Mouse (Mus musculus) right cerebral cortex, postnatal 14 days (tissue): Measurements from ENCODE around the gene Acyp2.
A peak's percentile ranks its signal among the peaks of the same experiment; 100 is the strongest.

Experiments
- DNase-seq: peaks from one replicate; pipeline ENCODE4 v3.0.0; 2022

Gene Acyp2

DNA sequence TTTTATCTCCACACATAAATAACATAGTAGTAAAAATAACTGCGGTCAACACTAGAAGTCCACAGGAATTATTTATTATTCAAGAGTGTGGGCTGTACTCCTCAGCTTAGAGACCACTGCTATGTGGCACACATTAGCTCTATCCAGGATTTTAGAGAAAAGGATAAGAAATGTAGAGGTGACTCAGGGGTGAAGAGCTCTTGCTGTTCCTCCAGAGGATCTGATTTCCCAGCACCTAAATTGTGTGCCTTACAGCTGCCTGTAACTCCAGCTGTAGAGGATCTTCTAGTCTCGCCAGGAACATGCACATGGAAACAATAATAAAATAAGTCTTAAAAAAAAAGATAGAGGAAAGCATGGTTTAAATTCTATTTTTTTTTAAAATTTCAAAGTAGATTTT is 70.5 kb downstream of the Acyp2 start:
- no peak for DNase-seq

DNA sequence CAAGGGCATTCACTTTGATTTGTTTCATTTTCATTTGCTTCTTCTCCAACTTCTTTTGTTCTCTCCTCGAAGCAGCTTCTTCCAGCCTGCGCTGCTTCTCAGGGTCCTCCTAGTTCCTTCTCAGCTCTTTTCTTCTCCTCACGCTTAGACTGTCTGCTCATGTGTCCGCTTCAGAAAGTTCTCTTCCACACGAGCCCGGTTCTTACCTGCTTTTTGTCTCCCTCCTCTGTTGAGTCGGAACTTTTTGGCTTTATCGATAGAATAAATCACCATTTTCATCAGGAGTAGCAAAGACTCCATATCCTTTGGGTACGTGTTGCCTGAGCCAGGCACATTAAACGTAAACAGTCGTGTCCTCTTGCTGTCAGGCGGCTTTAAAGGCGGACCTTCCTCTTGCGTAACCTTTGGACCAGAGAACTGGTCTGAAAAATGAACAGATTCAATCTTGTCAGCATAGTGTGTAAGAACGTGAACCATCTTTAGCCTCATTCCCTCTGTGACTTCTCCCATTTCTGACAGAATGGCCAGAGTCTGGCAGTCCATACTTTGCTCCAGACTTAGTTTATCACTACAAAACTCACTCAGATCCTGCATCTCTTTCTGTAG is 76.5 kb downstream of the Acyp2 start:
- no peak for DNase-seq

DNA sequence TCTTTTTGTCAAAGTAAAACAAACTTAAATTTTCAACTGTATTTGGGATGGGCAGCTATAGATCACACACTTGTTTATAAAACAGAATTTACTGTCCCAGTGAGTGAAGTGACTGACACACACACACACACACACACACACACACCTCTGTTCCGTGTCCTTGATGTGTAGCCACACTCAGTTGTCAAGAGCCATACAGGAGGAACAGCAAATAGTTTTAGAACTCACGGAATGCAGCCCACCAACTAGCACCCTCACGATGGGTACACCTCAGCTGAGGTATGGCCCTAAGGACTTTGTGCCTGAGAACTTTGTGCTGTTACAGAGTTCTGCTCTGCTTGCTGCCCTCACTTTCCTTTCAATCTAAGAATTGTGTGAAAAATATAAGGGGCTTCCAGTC is 78.8 kb downstream of the Acyp2 start:
- no peak for DNase-seq

DNA sequence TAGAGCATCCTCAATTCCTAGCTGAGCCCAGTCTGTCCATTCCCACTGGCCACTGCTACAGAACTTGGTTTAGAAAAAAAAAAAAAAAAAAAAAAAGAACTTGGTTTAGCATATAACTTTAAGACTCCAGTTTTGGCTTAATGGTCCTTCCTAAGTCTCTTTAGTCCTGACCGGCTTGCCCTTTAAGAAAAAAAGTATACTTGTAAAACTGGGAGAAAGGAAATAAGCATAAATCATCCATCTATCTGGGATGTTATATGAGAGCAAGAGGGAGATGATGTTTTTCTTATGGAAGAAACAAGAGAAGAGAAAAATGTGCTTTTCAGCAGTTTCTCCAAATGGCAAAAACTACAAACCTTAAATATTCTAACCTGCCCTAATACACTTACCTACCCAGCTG is 89.2 kb downstream of the Acyp2 start:
- DNase-seq: no peak

DNA sequence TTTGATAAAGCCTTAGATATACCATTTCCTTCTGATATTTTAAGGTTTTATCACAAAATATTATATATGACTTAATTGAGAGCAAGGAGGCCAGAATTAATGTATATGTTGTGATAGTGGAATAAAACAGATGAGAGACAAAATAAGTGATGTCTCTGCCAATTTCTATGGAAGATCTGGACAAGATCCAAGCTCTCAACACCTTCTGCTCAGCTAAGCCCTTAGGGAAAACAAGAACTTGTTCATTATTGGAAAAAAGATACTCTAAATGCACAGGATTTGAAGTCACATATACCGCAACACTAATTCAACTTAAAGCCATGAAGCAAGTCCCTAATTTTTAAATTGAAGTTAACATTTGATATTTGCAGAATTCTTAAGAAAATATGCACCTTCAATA is 96.0 kb downstream of the Acyp2 start:
- DNase-seq: no peak

DNA sequence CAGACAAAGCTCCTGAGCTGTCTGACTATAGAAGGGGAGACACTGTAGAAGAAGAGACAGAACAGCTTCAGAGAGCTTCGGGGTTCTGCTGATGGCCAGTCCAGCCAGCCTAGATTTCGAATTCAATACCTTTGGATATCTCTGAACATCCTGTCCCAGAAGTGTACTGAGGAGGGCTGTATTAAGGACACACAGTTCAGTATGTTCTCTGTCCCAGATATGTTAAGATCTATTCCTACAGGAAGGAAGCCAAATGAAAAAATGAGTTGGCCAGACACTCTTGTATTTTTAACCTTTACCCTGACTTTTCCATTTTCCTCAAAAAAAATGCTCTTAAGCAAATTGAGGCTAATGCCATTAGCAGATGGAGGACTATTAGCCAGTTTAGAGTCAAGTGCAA is 132.3 kb downstream of the Acyp2 start:
- DNase-seq: no peak

DNA sequence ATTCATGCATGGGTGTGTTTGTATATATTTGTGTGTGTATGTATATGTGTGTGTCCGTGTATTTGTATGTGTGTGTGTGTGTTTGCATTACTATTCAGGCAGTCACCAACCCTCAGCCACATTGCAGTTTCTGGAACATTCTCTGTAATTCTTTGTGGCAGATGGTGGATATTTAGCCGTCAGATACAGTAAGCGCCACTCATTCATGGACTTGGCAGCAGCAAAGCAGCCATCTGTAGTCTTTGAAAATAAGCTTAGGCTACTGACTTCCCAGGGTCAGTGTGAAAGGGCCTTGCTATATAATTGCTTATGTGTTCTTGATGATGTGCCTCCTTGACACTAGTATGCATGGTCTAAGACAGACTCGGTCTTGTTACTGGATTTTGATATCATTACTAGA is 141.2 kb downstream of the Acyp2 start:
- DNase-seq: no peak

DNA sequence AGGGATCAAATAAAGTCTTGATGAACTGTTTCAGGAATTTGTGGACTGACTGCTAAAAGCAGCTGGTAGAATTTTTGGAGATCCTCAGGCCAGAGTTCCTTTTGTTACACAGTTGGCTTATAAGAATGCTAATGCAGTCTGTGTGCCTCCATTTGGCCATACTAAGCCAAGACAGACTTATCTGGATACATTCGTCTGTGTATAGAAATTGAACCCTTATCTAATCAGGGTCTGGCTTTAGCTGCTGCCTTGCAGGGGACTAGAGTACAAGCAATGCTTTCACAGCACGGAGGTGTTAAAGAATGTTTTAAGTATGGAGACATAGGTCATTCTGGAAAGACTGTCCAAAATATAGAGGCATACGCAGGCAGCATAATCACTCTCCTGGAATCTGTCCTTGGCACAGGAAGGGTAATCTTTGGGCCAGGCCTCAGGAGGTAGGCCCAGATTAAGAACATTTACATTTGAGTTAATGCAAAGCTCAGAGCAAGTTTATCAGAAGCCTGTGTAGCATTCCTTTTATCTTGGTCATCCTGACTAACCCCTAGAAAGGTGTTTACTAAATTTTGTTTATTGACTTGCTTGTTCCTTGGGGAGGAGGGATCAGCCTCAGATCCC is 150.5 kb downstream of the Acyp2 start:
- DNase-seq: no peak

DNA sequence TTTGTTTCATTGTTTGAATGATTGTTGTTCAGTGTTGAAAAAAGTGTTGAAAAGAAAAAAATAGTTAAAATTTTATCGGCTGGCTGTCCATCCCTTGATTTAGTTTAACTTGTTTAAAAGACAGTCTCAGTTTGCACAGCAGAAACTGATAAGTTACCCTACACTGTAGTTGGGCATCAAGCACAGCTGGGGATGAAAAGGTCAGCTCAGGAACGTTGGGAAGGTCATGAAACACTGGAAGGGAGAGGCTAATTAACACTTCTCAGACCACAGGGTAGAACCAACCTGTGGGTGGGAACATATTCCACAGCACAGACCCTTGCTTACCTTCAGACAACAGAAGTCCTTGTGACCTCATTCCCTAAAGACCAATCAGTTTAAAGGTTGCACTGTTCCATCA is 152.2 kb downstream of the Acyp2 start:
- DNase-seq: no peak

DNA sequence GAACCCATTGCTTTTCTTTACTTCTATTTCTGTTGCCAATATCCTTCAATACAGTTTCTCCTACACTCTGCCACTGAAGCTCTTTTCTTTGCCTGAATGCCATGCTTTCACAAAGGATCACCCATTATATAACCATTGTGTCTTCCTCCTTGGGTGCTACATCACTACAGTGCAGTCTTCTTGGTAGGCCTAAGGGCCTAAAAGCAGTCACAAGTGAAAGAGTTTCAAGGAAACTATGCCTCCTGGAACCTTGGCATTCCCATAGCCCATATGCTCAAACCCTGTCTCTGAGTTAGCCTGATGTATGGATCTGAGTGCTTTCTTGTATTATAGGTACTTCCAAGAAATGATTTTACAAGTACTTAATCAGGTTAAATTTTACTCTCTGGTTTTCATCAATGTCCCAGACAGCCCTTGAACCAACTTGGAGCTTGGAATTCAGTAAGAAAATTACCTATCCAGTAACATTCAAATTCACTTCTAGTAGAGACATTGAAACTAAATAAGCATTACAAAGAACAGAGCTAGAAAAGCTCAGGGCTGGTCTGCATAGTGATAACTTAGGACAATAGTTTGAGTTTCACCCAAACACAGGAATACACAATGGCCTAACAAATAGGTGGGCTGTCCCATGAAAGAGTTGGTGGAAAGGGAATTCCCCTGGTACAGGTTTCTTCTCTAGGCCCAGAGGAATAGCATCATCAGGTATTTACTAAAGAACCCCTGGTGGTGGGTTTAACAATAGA is 157.7 kb downstream of the Acyp2 start:
- DNase-seq: no peak

DNA sequence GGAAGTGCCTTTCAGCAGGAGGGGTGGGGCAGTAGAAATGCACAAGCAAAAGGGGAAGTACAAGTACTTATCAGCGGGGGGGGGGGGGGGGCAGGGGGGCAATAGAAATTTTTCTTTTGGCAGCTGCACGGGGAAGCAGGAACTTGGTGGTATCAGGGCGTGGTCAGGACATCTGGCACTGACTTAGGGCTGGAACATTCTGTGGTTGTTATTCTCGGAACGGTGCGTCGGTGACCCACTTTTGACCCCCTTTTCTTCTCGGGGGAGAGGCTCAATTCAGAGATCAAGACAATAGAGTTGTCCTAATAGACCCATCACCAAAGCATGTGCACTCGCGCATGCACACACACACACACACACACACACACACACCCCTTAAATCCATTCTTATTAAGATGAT is 161.2 kb downstream of the Acyp2 start:
- no peak for DNase-seq

DNA sequence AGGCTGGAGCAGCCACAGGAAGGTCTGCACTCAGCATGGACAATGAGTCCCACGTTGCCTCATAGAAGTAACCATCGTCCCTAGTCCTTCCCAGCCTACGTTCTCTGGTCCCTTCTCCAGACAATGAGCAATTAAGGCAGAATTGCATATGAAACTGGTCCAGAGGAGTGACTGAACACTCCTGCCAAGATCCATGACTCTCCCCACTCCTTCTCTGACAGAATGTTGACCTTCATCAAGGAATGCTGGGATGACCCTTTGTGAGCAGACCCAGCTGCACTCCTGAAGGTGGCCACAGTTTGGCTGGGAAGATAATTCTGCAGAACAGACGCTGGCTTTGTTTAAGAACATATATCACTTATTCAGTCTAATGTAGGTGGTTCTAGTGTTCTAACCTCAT is 166.1 kb downstream of the Acyp2 start:
- DNase-seq: no peak

DNA sequence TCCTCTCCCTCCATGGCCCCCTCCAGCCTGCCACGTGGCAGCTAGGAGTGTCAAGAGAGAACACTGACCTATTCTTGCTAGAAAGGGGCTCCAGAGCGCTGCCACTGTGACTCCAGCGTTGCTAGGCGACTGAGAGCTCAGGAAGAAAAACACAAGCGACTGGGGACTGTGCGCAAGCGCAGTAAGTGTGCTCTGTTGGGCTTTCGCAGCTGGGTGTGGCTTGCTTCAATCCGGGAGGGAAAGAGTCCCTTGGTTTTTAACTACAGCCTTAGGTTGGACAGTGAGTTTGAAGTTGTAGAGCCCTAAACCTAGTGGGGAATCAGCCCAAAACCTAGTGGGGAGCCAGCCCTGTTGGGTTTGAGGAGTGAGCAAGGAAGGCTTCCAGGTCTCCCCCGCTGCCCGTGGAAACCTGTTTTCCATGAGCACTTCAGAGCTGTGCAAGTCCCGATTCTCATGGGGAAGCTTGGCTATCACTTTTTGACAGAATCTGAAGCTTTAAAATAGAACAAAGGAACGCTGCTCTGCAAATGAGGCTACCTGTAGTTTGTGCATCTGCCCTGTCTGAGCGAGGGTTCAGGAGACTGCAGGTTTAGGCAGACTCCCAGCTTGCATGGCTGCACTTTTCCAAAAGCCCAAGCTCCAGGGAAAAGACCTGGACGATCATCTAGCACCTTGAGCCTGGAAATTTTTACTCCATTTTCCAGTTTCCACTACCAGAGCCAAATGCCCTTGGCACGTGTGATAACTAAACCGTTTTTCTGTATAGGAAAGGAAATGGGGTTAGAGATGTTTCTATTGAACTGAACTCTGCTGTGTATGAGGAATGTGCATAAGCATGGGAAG is 177.4 kb downstream of the Acyp2 start, which contains the start of gene 4930505A04Rik:
Gene 4930505A04Rik (minus strand): TSS at position 77 of the 843 bp plus-strand sequence.
- peak; percentile 85 for DNase-seq

DNA sequence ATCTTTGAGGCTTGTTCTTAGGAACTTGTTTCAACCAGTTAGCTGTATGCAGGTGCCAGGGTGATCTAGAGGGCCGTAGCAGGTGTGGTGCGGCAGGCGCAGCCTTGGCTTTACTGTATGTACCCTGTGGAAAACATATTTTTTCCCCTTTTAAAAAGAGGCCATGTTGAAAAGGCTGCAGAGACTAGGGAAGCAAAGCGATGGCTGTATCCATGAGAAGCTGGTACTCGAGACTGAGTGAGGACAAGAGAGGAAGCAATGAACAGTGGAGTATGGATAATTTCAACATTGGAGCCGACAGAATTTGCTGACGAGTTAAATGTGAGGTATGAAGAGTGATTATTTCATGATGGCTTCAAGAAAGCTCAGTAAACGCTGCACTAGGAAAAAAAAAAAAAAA is 178.2 kb downstream of the Acyp2 start:
- no peak for DNase-seq
